Mouse (Mus musculus) cerebellum, adult 2 months (tissue): ENCODE results near the gene Scn1b. TPM values are rescaled to one million over a fixed set of nuclear protein-coding genes. Genes with fewer than 3 reads are reported as not detected.

Source experiments
- DNase-seq, 2 experiments: peaks; one replicate each; pipeline ENCODE4 v3.0.0; 2021
- H3K27ac ChIP-seq: fragments of 200-500 bp; 2 replicates; pipeline ENCODE4 v1.5.1; 2012; ENCODE audit warnings: low read length, control low read depth, inconsistent platforms; ENCODE audit not compliant: insufficient read depth
- H3K27me3 ChIP-seq: fragments of 200-500 bp; 2 replicates; pipeline ENCODE4 v1.6.1; 2012; ENCODE audit warnings: inconsistent platforms, mild to moderate bottlenecking, low read length, moderate library complexity; ENCODE audit not compliant: control insufficient read depth, insufficient read depth
- H3K4me1 ChIP-seq: fragments of 200-500 bp; 2 replicates; pipeline ENCODE4 v1.6.1; 2011; ENCODE audit warnings: low read length; ENCODE audit not compliant: control insufficient read depth, insufficient read depth
- H3K4me3 ChIP-seq: fragments of 200-500 bp; replicated peaks from 2 replicates; pipeline ENCODE3; 2011; ENCODE audit warnings: mild to moderate bottlenecking, low read depth, low read length, control low read depth; ENCODE audit not compliant: insufficient read depth
- CTCF ChIP-seq: fragments of 200-500 bp; IDR thresholded peaks from 2 replicates; pipeline ENCODE4 v1.5.1; 2011; ENCODE audit warnings: low read depth, mild to moderate bottlenecking, control low read depth, low read length, moderate library complexity, borderline replicate concordance; ENCODE audit not compliant: insufficient read depth
- POLR2A ChIP-seq: fragments of 200-500 bp; IDR thresholded peaks from 2 replicates; pipeline ENCODE4 v1.6.1; 2011; ENCODE audit warnings: low read length, control low read depth, borderline replicate concordance; ENCODE audit not compliant: insufficient read depth
- WGBS: fragments of 180-500 bp; shearing (Covaris S2); methylation state at CpG from one replicate; pipeline ENCODE4 v1.1.7; 2018; 5-methylcytosine and 5-hydroxymethylcytosine counted together
- polyA plus RNA-seq: library from polyadenylated mRNA; depleted of rRNA; stranded (reverse); fragments of >200 nt; gene quantifications from 2 replicates; pipeline ENCODE4 v1.2.3, GENCODE M21; 2012; rRNA removed

The Scn1b gene
- polyA plus RNA-seq, 1 experiment = 1,376 TPM

DNA sequence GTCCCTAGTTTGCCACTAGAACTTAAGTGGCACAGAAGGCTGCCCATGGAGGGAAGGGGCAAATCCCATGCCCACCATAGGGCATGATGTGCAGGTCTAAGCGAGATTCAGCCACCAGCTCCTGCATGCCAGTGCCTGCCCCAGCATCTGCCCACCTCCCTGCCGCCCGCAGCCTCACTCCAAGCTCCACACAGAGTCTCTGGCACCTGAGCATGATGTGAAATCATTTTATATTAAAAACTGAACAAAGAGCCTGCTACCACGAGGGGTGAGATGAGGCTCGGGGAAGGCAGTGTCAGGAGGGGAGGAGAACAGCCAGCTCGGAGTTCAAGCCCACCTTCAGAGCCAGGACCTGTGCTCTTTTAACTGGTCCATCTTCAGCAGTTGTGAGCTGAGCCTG lies 56.5 kb downstream of the Scn1b start:
- TF ChIP-seq POLR2A (no peak), CTCF (no peak)
- Histone ChIP-seq H3K4me1 (no peaks in the 10 kb centered on the region; the same call in 1 of the 2 replicates), H3K27me3 (no peaks in the 10 kb centered on the region), H3K4me3 (no peak overlapping the region), H3K27ac (no peak overlapping the region)
- 54% methylated on average over 6 of the region's 6 CpGs for WGBS
- peak in 1 of 2 experiments; percentile 61 for DNase-seq

GRCm38 (mm10) chr7:31069491-31069890 lies 57.3 kb downstream of the Scn1b start:
- H3K27ac ChIP-seq = no peak overlapping the region
- H3K27me3 ChIP-seq = no peaks in the 10 kb centered on the region
- DNase-seq = peak in 1 of 2 experiments; percentile 60
- H3K4me3 ChIP-seq = no peak overlapping the region
- no peaks in the 10 kb centered on the region; the same call in 1 of the 2 replicates for H3K4me1 ChIP-seq
- TF ChIP-seq POLR2A (no peak), CTCF (no peak)
- 81% methylated on average over 14 of the region's 14 CpGs for WGBS

DNA sequence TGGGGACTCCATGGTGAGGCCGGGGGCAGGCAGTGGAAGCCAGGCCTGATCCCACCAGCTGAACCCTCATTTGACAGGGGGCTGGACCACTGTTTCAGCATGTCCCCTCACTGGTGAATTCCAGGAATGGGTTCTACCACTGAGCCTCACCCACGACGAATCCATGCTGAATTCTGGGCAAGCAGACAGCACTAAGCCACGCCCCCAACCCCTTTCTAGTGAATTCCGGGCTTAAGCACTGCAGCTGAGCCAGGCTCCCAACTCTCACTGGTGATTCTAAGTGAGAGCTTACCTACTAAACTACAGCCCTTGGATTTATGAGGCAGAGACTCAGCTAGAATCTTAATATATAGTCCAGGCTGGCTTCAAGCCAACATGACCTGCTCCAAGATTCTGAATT lies 59.0 kb downstream of the Scn1b start:
- no peak overlapping the region for H3K4me3 ChIP-seq
- TF ChIP-seq POLR2A (no peak), CTCF (no peak)
- WGBS = 26% methylated on average over 5 of the region's 5 CpGs
- no peaks in the 10 kb centered on the region for H3K4me1 ChIP-seq
- no peak overlapping the region for H3K27ac ChIP-seq
- no peaks in the 10 kb centered on the region for H3K27me3 ChIP-seq
- peak in 1 of 2 experiments; percentile 20 for DNase-seq

Other genes starting within 250 kb of the Scn1b start
- gene Cd22, start 246.7 kb downstream of the Scn1b start, polyA plus RNA-seq = 0.11 and 0.19 TPM in 2 replicates
- 683 and 783 TPM in 2 replicates for gene Mag, start 212.1 kb downstream of the Scn1b start, polyA plus RNA-seq
- gene Hamp2, start 202.3 kb downstream of the Scn1b start, polyA plus RNA-seq = not detected in 2 replicates
- gene Hamp, start 183.0 kb downstream of the Scn1b start, polyA plus RNA-seq = not detected in 2 replicates
- gene Usf2, start 170.2 kb downstream of the Scn1b start, polyA plus RNA-seq = 226 and 230 TPM in 2 replicates
- gene Lsr, start 153.5 kb downstream of the Scn1b start, polyA plus RNA-seq = 9.2 and 9.4 TPM in 2 replicates
- 0.13 and 0.29 TPM in 2 replicates for gene Fam187b, start 153.2 kb downstream of the Scn1b start, polyA plus RNA-seq
- gene Fxyd5, start 84.5 kb downstream of the Scn1b start, polyA plus RNA-seq = 9.0 and 14.8 TPM in 2 replicates
- gene Fxyd7, start 75.5 kb downstream of the Scn1b start, polyA plus RNA-seq = 72.5 and 99.7 TPM in 2 replicates
- gene Fxyd1, start 69.8 kb downstream of the Scn1b start, polyA plus RNA-seq = 202 and 222 TPM in 2 replicates
- gene Lgi4, start 67.7 kb downstream of the Scn1b start, polyA plus RNA-seq = 48.9 and 54.2 TPM in 2 replicates
- 1.3 and 1.4 TPM in 2 replicates for gene Fxyd3, start 50.3 kb downstream of the Scn1b start, polyA plus RNA-seq
- gene Hpn, start 11.7 kb downstream of the Scn1b start, polyA plus RNA-seq = 9.4 and 10.8 TPM in 2 replicates
- gene Gramd1a, start 28.9 kb upstream of the Scn1b start, polyA plus RNA-seq = 148 and 153 TPM in 2 replicates
- not detected in 2 replicates for gene Scgb2b2, start 163.5 kb upstream of the Scn1b start, polyA plus RNA-seq
- gene Scgb1b2, start 164.8 kb upstream of the Scn1b start, polyA plus RNA-seq = not detected in 2 replicates
- gene Scgb2b3, start 235.1 kb upstream of the Scn1b start, polyA plus RNA-seq = not detected in 2 replicates
- gene Scgb1b3, start 248.6 kb upstream of the Scn1b start, polyA plus RNA-seq = not detected in 2 replicates